Mouse (Mus musculus) CH12.LX (cell line): ENCODE data around the gene Sde2. TPM values are rescaled to one million over a fixed set of nuclear protein-coding genes. Genes with fewer than 3 reads are reported as not detected.
"Not testable (repeated sequence)": the region's sequence is repeated elsewhere in the genome, so short reads cannot be mapped to it uniquely, and the experiment has no call there.

Experiments
- DNase-seq: peaks from one replicate; pipeline ENCODE4 v3.0.0-alpha.2; 2013; ENCODE audit errors: extremely low read depth
- H3K27ac ChIP-seq: 2 replicates; pipeline ENCODE4 v1.5.1; 2012; ENCODE audit warnings: low read depth, mild to moderate bottlenecking, control low read depth, moderate library complexity; ENCODE audit not compliant: insufficient read depth
- H3K27me3 ChIP-seq: replicated peaks from 2 replicates; pipeline ENCODE3; 2012; ENCODE audit warnings: inconsistent platforms
- H3K36me3 ChIP-seq, 2 experiments: replicated peaks in 1 of 2; 2 replicates each; pipeline versions ENCODE3 to v1.6.1; 2012; ENCODE audit warnings: inconsistent platforms in 1 of 2, low read length in 1 of 2, mild to moderate bottlenecking in 1 of 2, mixed read lengths in 1 of 2, moderate library complexity in 1 of 2; ENCODE audit not compliant: control insufficient read depth in 1 of 2, insufficient read depth in 1 of 2
- H3K4me1 ChIP-seq, 2 experiments: 2 replicates each; pipeline ENCODE4 v1.6.1; 2012; ENCODE audit warnings: inconsistent platforms in 1 of 2, moderate library complexity in 1 of 2; ENCODE audit not compliant: insufficient read depth in 2 of 2, control insufficient read depth in 1 of 2
- H3K4me2 ChIP-seq: 2 replicates; pipeline ENCODE4 v1.6.1; 2012; ENCODE audit warnings: low read depth, mild to moderate bottlenecking, control low read depth; ENCODE audit not compliant: poor library complexity, insufficient read depth, severe bottlenecking
- H3K4me3 ChIP-seq, 3 experiments: fragments of 150-350 bp in 1 of 3; sonication (generic) in 1 of 3; replicated peaks in 1 of 3; 2 replicates each; pipeline versions ENCODE3 to v1.5.1; 2011 to 2012; ENCODE audit warnings: low read depth in 2 of 3, low read length in 2 of 3, mild to moderate bottlenecking in 2 of 3, moderate library complexity in 2 of 3, control low read depth in 1 of 3, improper control_type of control experiment in 1 of 3, inconsistent platforms in 1 of 3, mixed read lengths in 1 of 3; ENCODE audit not compliant: poor library complexity in 1 of 3
- H3K79me2 ChIP-seq: replicated peaks from 2 replicates; pipeline ENCODE4 v1.6.1; 2012; ENCODE audit warnings: mild to moderate bottlenecking, moderate library complexity; ENCODE audit not compliant: control insufficient read depth, poor library complexity, insufficient read depth, severe bottlenecking; ENCODE audit errors: extremely low read depth
- H3K9ac ChIP-seq: 2 replicates; pipeline ENCODE4 v1.6.1; 2012; ENCODE audit warnings: low read depth, mild to moderate bottlenecking, control low read depth, moderate library complexity; ENCODE audit not compliant: insufficient read depth
- H3K9me3 ChIP-seq: replicated peaks from 2 replicates; pipeline ENCODE3; 2012; ENCODE audit warnings: low read length, inconsistent platforms, mixed read lengths
- CTCF ChIP-seq, 2 experiments: IDR thresholded peaks in 1 of 2; conservative IDR thresholded peaks in 1 of 2; 2 replicates each; pipeline ENCODE4 v1.5.1; 2011 to 2012; ENCODE audit warnings: low read depth in 2 of 2, low read length in 2 of 2, improper control_type of control experiment in 1 of 2, inconsistent platforms in 1 of 2, mild to moderate bottlenecking in 1 of 2, moderate library complexity in 1 of 2
- EP300 ChIP-seq: IDR thresholded peaks from 2 replicates; pipeline ENCODE4 v1.6.1; 2011; ENCODE audit warnings: low read length, improper control_type of control experiment
- UBTF ChIP-seq: IDR thresholded peaks from 2 replicates; pipeline ENCODE4 v1.6.1; 2012; ENCODE audit warnings: low read depth, mild to moderate bottlenecking, inconsistent platforms, low read length, improper control_type of control experiment, moderate library complexity
- dilution Hi-C: fragments of 300-500 bp; cut with MboI; formaldehyde crosslinking; loops from 2 replicates; pipeline ENCODE4 v1.14.3; 2020; ENCODE audit warnings: low sequenced_read_pairs; ENCODE audit not compliant: extremely low pct_unique_long_range_greater_than_20kb, extremely low pct_ligation_motif_present
- in situ Hi-C: fragments of 300-500 bp; cut with MboI; formaldehyde crosslinking; loops from 3 replicates; pipeline ENCODE4 v1.14.3; 2019; ENCODE audit warnings: low sequenced_read_pairs, low pct_ligation_motif_present, low pct_unique_long_range_greater_than_20kb, mixed read lengths
- polyA plus RNA-seq: library from polyadenylated mRNA; unstranded; fragments of >175 nt; gene quantifications from 2 replicates; pipeline ENCODE4 v1.2.1, GENCODE M21; 2012; ENCODE audit warnings: low read depth; ENCODE audit not compliant: insufficient read length
- total RNA-seq, 2 experiments: library from RNA; depleted of rRNA; stranded (reverse); fragments of 300-350 nt in 1 of 2; fragments of >200 nt in 1 of 2; gene quantifications; 2 replicates each; pipeline ENCODE4 v1.2.3; 2012 to 2014

Sde2 gene
- total and polyA plus RNA-seq, 3 experiments, result 24.7 to 33.2 (median 28.0) TPM

DNA sequence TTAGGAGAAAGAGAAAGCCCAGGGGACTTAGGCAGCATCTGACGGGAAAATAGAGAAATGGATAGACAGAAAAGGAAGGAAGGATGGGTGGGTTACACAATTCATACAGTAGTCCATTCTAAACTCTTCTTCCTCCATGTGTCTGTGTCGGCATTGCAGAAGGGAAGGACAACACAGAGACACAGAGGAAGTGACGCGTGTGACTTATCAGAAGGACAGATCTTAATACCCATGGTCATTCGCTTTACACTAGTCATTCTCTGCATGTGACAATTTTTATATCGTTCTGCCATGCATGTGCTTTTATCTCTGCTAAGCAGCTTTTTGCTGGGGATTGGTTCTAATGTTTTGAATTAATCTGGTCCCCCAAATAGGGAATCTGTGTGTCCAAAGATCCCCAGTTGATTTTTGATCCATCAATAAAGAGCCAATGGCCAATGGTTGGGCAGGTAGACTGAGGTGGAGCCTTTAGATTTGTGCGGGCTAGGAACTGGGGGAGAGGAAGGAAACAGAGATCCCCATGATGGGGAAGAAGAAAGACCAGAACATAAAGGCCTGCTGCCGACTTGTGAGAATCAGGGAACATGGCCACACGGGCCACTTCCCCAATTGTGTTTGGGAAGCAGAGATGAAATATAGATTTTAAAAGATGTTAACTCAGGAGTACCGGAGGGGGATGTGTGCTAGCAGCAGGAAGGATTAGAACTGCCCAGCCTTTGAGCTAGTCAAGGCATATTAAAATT, 15.5 kb upstream of the Sde2 start:
- Histone ChIP-seq H3K27ac (no peak overlapping the region), H3K4me1 (peaks cover 7 to 8% of the 10 kb centered on the region in 2 experiments; a peak in 2 of 4 replicates), H3K4me2 (no peak overlapping the region), H3K79me2 (no peaks in the 10 kb centered on the region), H3K27me3 (no peaks in the 10 kb centered on the region), H3K4me3 (no peak overlapping the region), H3K9me3 (no peaks in the 10 kb centered on the region), H3K36me3 (no peaks in the 10 kb centered on the region), H3K9ac (no peak overlapping the region)
- no peak for TF ChIP-seq UBTF
- no peak for DNase-seq
- in situ Hi-C loops (no loop called here), dilution Hi-C loops (no loop called here)

DNA sequence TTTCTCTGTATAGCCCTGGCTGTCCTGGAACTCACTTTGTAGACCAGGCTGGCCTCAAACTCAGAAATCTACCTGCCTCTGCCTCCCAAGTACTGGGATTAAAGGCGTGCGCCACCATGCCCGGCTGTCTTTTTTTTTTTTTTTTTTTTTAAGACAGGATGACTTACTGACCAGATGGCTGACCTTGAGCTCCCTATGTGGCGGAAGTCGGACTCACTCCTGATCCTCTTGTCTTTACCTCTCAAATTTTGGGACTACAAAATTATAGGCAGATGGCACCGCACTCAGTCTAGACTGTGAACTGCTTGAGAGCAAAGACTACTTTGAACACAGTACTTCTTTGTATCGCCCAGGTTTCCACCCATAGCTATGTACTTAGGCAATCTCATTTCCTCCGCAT, 14.5 kb upstream of the Sde2 start:
- in situ Hi-C loops, H3K36me3 ChIP-seq, DNase-seq, H3K4me3 ChIP-seq, H3K4me1 ChIP-seq, dilution Hi-C loops, H3K27me3 ChIP-seq, H3K9ac ChIP-seq, H3K27ac ChIP-seq, H3K4me2 ChIP-seq, H3K9me3 ChIP-seq, H3K79me2 ChIP-seq: not testable (repeated sequence)

DNA sequence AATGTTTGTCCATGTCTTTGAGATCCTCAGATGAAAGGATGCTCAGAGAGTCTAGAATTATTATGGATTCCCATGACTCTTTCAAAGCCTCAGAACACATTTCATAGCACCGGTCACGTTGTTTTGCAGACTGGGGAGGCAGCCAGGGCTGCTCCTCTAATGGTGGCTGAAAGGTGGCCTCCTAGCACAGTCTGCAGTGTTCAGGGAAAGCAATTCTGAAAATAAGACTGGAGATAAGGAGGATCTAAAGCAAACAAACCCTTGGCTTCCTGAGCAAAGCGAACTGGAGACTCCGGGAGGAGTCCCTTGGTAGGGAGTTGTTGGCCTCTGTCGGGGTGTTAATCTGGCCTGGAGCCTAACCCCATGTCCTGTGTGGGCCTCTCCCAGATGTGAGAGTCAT, 13.7 kb upstream of the Sde2 start:
- no peaks in the 10 kb centered on the region for H3K36me3 ChIP-seq
- no peak overlapping the region for H3K9ac ChIP-seq
- no peak for TF ChIP-seq CTCF (conservative IDR thresholded peaks at IDR 0.05 in 1 of 2, IDR thresholded peaks at IDR 0.05 in 1 of 2; ENCODE audit: low read depth in 2 of 2, low read length in 2 of 2)
- H3K27ac ChIP-seq, result no peak overlapping the region
- H3K9me3 ChIP-seq, result no peaks in the 10 kb centered on the region
- DNase-seq, result no peak
- in situ Hi-C loops, result no loop called here
- no peaks in the 10 kb centered on the region for H3K79me2 ChIP-seq
- H3K4me1 ChIP-seq, result peaks cover 8 to 14% of the 10 kb centered on the region in 2 experiments; a peak in 3 of 4 replicates
- H3K4me2 ChIP-seq, result no peak overlapping the region
- dilution Hi-C loops, result no loop called here
- H3K27me3 ChIP-seq, result no peaks in the 10 kb centered on the region
- H3K4me3 ChIP-seq, result no peak overlapping the region

DNA sequence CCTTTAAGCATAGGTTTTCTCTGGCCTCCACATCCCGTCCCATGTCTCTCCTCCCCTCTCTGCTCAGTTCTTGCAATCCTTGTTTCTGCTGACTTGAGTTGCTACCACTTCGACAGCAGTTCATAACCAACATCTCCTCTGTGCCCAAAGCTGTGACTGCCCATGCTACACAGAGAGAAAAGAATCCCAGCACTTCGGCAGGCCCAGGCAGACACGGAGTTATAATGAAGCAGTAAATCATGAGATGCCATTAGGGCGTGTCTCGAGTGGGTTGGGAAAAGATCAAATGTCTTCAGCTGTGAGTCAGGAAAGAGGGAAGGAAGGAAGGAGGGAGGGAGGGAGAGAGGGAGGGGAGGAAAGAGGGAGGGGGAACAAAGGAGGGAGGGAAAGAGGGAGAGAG, 12.9 kb upstream of the Sde2 start:
- H3K36me3 ChIP-seq, result no peaks in the 10 kb centered on the region
- dilution Hi-C loops, result no loop called here
- H3K4me1 ChIP-seq, result peaks cover 8 to 18% of the 10 kb centered on the region in 2 experiments; a peak in 3 of 4 replicates
- H3K79me2 ChIP-seq, result no peaks in the 10 kb centered on the region
- no peaks in the 10 kb centered on the region for H3K9me3 ChIP-seq
- no peak for DNase-seq
- no peak overlapping the region for H3K27ac ChIP-seq
- H3K9ac ChIP-seq, result no peak overlapping the region
- in situ Hi-C loops, result no loop called here
- no peak overlapping the region for H3K4me3 ChIP-seq
- no peak overlapping the region for H3K4me2 ChIP-seq
- TF ChIP-seq EP300, result no peak
- H3K27me3 ChIP-seq, result no peaks in the 10 kb centered on the region
